Mouse (Mus musculus) kidney, postnatal 36 days (tissue): Measurements from ENCODE around the gene Kcnh7.

Experiments
- DNase-seq, 2 experiments: peaks; one replicate each; pipeline ENCODE4 v3.0.0; 2021 to 2022; ENCODE audit warnings: mixed read lengths in 2 of 2

Kcnh7 gene

GRCm38 (mm10) chr2:62935273-62935874 lies 248.7 kb downstream of the Kcnh7 start:
- DNase-seq = no peak

DNA sequence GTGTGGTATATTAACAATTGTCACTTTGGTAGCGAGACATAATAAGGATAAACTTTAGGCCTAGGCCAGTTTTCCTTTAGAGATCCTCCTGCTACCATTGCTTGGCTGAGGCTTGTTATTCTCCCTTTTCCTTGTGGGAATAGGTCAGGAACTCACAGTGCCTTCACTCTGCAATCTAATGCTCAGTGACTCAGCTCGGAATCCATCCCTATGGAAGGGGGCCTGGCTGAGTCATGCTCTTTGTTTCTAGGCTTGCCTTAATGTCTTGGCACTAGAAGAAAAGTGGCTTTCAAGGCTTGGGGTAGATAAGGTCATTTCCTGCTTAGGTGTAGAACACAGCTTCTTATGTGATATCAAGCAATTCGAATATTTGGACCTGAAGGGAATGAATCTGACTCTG lies 255.6 kb downstream of the Kcnh7 start:
- no peak for DNase-seq

DNA sequence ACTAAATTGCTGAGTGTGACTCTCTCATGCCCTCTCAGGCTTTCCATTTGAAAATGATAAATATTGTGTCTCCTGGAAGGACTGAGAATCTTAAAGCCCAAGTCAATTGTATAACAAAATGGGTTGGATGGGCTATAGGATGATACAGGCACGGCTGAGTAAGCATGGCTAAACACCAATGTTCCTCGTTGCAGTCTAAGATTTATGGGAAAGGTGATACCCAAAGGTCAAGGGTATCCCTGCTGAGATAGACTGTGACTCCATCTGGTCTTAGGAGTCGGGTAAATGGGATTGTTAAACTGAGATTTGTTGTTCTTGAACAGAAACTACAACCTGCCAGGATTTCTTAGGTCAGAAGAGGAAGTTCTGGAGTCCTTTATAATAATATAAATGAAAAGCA lies 256.0 kb downstream of the Kcnh7 start:
- DNase-seq = no peak

- DNase-seq = no peak
Observed at GRCm38 (mm10) chr2:62923803-62924202, 260.3 kb downstream of the Kcnh7 start.

GRCm38 (mm10) chr2:62907688-62908087 lies 276.4 kb downstream of the Kcnh7 start:
- no peak for DNase-seq

- DNase-seq = no peak
Observed at GRCm38 (mm10) chr2:62902363-62903353, 281.4 kb downstream of the Kcnh7 start.

DNA sequence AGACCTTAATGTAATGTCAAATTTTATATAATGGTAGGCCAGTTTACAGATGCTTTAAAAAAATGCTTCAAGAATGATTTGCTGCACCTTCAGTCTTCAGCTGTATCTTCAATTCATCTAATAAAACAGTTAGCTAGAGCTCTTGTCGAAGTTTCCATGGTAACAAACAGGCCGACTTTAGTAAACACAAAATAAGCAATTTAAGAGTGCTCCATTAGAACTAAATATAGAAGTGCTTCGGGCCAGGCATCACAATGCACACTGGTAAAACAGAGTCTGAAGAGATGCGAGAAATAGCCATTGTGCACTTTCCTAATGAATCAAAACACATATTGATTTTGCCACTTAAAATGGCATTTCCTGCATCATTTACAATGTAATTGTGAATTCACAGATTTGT lies 305.3 kb downstream of the Kcnh7 start:
- DNase-seq = no peak

DNA sequence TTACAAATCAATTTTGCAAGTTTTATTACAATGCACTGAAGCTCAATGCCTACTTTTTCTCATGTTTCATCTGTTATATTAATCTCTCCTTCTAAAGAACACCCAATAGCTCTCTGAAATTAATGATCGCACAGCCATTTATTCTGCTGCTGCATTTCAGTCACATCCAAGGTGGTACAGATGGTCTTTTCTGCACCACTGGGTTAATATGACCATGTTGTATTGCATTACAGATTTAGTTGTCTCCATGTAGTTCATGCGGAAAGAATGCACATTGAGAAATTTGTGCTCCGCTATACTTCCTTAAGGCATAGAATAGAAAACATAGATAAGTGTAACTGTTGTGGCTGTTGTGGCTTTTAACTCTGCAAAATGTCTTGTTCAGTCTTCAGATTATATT lies 328.7 kb downstream of the Kcnh7 start:
- DNase-seq = no peak

DNA sequence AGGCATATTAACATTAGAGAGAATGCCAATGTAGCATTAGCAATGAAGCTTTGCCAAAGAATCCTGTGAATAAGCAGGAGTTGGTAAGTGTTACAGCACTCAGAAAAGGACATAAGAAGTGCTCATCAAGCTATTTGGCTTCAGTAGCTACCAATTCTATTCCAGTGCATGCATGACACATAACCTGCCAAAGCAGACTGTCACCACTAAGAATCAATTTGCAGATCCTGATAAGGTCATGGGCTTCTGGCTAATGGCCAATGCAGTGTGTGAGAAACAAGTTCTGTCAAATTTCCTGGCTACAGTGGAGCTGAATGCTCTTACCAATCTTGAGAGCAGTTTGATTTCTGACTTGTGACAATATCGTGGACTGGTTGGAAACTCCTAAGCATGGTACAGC lies 341.5 kb downstream of the Kcnh7 start:
- no peak for DNase-seq

GRCm38 (mm10) chr2:62834261-62834660 lies 349.8 kb downstream of the Kcnh7 start:
- DNase-seq = no peak

- peak in 1 of 2 experiments; percentile 2 for DNase-seq
Observed at GRCm38 (mm10) chr2:62819231-62819630, 364.9 kb downstream of the Kcnh7 start.

GRCm38 (mm10) chr2:62816016-62816415 lies 368.1 kb downstream of the Kcnh7 start:
- DNase-seq = peak; percentile 19 to 42

GRCm38 (mm10) chr2:62808813-62809212 lies 375.3 kb downstream of the Kcnh7 start:
- DNase-seq = peak; percentile 41 to 58

GRCm38 (mm10) chr2:62807476-62807882 lies 376.6 kb downstream of the Kcnh7 start:
- DNase-seq = no peak

- no peak for DNase-seq
Observed at GRCm38 (mm10) chr2:62806931-62807330, 377.2 kb downstream of the Kcnh7 start.

DNA sequence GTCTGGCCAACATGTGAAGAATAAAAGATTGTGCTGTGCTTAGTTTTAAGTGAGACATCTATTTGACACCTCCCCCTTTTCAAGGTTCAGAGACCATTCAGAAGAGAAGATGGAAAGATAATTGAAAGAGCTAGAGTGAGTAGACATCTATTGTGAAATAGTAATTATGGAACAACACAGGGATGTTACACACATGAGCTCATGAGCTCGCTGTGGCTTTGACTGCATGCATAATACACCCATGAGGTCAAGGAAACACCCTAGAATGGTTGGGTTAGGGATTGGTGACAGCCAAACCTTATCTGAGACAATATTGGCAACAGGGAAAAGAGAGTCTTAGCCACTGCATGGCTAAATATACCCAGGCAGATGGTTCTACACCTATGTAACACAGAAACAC lies 380.1 kb downstream of the Kcnh7 start:
- no peak for DNase-seq

DNA sequence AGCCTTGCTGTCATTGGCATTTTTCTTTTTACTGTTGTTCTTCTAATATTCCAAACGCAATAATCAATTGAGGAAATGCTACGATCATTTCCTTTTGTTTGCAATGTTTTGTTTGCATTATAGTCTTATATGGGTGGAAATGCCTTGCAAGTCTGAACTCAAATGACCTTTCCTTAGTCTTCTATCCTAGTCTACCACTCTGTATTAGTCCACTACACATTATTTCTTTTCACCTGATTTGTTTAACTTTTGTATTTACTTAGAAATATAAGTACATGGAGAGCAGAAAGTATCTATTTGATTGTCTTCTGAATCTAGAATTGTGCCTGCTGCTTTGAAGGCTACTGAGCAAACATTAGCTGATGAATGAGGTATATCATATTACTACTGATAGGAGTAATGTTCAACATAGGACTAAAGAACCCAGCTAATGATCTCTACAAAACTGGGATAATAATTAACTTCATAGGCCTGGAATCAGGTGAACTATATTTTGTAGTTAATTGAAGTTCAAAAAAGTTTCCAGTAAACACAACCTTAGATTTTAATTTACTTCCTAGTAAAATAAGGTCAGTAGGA lies 399.5 kb downstream of the Kcnh7 start:
- no peak for DNase-seq

- no peak for DNase-seq
Observed at GRCm38 (mm10) chr2:62746256-62746655, 437.8 kb downstream of the Kcnh7 start.

GRCm38 (mm10) chr2:62743098-62743497 lies 441.0 kb downstream of the Kcnh7 start:
- no peak for DNase-seq

DNA sequence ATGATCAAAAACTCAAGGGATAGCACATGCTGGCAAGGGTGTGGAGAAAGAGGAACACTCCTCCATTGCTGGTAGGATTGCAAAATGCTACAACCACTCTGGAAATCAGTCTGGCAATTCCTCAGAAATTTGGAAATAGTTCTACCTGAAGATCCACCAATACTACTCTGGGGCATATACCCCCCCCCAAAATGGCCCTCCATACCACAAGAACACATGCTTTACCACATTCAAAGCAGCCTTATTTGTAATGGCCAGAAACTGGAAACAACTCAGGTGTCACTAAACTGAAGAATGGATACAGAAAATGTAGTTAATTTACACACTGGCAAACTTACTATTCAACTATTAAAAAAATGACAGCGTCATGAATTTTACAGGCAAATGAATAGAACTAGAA lies 453.4 kb downstream of the Kcnh7 start:
- DNase-seq = no peak

- DNase-seq = no peak
Observed at GRCm38 (mm10) chr2:62727732-62728131, 456.4 kb downstream of the Kcnh7 start.

GRCm38 (mm10) chr2:62725946-62726345 lies 458.1 kb downstream of the Kcnh7 start:
- no peak for DNase-seq

GRCm38 (mm10) chr2:62718411-62718810 lies 465.7 kb downstream of the Kcnh7 start:
- no peak for DNase-seq

DNA sequence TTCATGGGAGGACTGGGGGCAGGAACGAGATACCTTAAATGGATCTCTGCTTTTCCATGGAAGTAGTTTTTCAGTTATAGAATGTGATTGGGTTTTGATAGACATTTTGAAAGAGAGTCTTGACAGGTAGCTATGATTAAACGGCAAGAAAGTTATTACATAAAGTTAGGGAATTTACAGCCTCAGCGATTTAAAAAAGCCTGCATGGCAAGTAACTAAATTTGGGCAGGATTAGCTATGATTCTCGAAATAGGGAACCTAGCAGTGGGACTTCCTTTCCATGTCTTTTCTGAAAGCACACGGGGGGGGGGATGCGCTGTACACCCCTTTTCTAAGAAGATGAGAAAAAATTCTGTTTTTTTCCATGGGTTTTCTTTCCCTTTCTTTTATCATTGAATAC lies 466.8 kb downstream of the Kcnh7 start:
- no peak for DNase-seq
